Comparison of ENCODE assay signal across 8 mouse cellular contexts in the genomic region with DNA sequence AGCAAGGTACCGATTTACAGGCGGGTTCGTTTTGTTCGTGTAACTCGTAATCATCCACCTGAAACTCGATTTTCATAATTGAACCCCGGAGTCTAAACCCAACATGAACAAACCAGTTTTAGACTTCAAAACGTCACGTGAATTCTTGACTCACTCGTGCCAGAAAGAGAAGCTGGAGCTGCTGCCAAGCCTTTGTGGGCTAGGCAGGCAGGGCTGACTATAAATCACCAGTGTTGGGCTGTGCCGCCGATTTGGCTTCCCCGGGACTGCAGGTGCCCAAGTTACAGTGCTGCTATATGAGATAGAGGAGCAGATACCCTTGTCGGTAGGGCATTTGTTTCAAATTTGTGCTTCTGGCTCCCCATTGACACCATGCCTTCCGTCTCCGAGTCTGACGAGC. TPM values are rescaled to one million over a fixed set of nuclear protein-coding genes. Genes with fewer than 3 reads are reported as not detected.
DNase-seq lines count a peak whose midpoint lies in the region; ATAC-seq lines count a peak whose summit lies in the region.

A gene (plus strand): TSS at position 195 of the 400 bp plus-strand sequence.

- no peak within 1 kb of the TSS for H3K4me3 ChIP-seq in neural tube, embryonic 13.5 days
- no peak within 1 kb of the TSS for H3K4me3 ChIP-seq in heart, embryonic 10.5 days

- ATAC-seq in neural tube, embryonic 13.5 days (ENCODE audit: low read depth), result peak; percentile 81; the same call in 1 of the 2 replicates
- no peak for ATAC-seq in inflammation-experienced regulatory T-cells, adult 6 months

- WGBS in neural tube, embryonic 13.5 days, result 57% methylated on average over 17 of the region's 17 CpGs
- 80% methylated on average over 17 of the region's 17 CpGs for WGBS in heart, embryonic 10.5 days

- no peaks in the 10 kb centered on the region for H3K9me3 ChIP-seq in neural tube, embryonic 13.5 days
- no peaks in the 10 kb centered on the region for H3K9me3 ChIP-seq in heart, embryonic 10.5 days

- peak; percentile 26 to 33 for DNase-seq in cerebellum, postnatal 10 days
- DNase-seq in cerebellum, postnatal 36 days, result no peak
- peak; percentile 68 for DNase-seq in adrenal gland, postnatal 25 days
- peak; percentile 26 to 31 for DNase-seq in kidney, postnatal 4 days
- no peak for DNase-seq in heart, embryonic 10.5 days (ENCODE audit: low spot score)
- no peak for DNase-seq in cerebellum, adult 8-10 months

- no peaks in the 10 kb centered on the region for H3K27me3 ChIP-seq in neural tube, embryonic 13.5 days
- H3K27me3 ChIP-seq in heart, embryonic 10.5 days (ENCODE audit: insufficient read depth, poor library complexity, severe bottlenecking), result peaks cover 14% of the 10 kb centered on the region; the same call in 1 of the 2 replicates

- H3K36me3 ChIP-seq in neural tube, embryonic 13.5 days, result no peaks in the 10 kb centered on the region
- no peaks in the 10 kb centered on the region for H3K36me3 ChIP-seq in heart, embryonic 10.5 days

- no peak within 1 kb of the TSS for H3K4me2 ChIP-seq in neural tube, embryonic 13.5 days

- H3K9ac ChIP-seq in neural tube, embryonic 13.5 days, result no peak within 1 kb of the TSS

- H3K4me1 ChIP-seq in neural tube, embryonic 13.5 days (replicated peaks), result peaks cover 3% of the 10 kb centered on the region; the same call in 1 of the 2 replicates
- H3K4me1 ChIP-seq in heart, embryonic 10.5 days, result peaks cover 12% of the 10 kb centered on the region; the same call in 1 of the 2 replicates

- H3K27ac ChIP-seq in neural tube, embryonic 13.5 days (replicated peaks), result no peak within 1 kb of the TSS
- H3K27ac ChIP-seq in heart, embryonic 10.5 days, result no peak within 1 kb of the TSS

RNA-seq across cellular contexts. Expression of the gene that starts here (rescaled TPM):
- total RNA-seq in adrenal gland, postnatal 25 days (2021), result not detected in 2 replicates
- 0.08 and 0.32 TPM in 2 replicates for polyA plus RNA-seq in neural tube, embryonic 13.5 days (2015; fragmentation: Nextera tagmentation; extraction: Ambion mirVana)
- 1.1 and 2.7 TPM in 2 replicates for polyA plus RNA-seq in heart, embryonic 10.5 days (2016; fragmentation: Nextera tagmentation; extraction: Ambion mirVana)
- not detected for polyA plus RNA-seq in inflammation-experienced regulatory T-cells, adult 6 months (2017; shearing (Covaris generic))

Comparison
In these comparisons a context has a peak if more than half of its experiments do, and no peak if none do; other contexts are left out.
1. DNase-seq: peak in cerebellum, postnatal 10 days (2 of 2) and kidney, postnatal 4 days (2 of 2); none in cerebellum, postnatal 36 days (0 of 2), heart, embryonic 10.5 days (single experiment) and cerebellum, adult 8-10 months (single experiment).
2. Peak in DNase-seq in adrenal gland, postnatal 25 days; RNA of the gene not detected or under 1 TPM.
3. Peak in ATAC-seq in neural tube, embryonic 13.5 days; RNA of the gene not detected or under 1 TPM.